In the genomic region with DNA sequence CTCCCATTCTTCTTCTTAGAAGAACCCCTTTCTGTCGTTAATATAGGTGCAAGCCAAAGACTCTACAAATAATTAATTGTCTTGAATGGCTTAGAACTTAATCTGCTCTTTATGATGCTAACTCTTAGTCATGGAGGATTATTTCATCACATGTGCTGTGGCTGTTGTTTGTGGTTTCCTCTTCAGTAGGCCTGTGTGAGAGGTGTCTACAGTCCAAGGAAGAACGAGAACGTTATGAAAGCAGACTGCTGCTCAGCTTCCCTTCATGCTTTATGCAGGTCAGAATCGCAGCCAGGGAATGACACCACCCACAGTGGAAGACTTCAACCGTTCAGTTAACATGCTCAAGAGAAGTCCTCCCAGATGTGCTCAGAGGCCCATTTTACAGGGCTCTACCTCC, we compare ENCODE assay signal across 18 mouse cellular contexts.
"Had no signal": no experiment of that assay in that cellular context is flagged by ENCODE, and none has a peak within 500 bp of the region (broad histone marks: within the 10 kb centered on the region; RNA-seq: fewer than 3 reads in every experiment).

No protein-coding gene starts in this region.

- H3K27me3 ChIP-seq: kidney, embryonic 15.5 days; limb, embryonic 13.5 days; liver, embryonic 12.5 days; liver, embryonic 15.5 days; lung, embryonic 15.5 days; megakaryocyte, embryonic 14.5 days; midbrain, embryonic 13.5 days; neural tube, embryonic 12.5 days; neural tube, embryonic 15.5 days had no signal

- H3K4me2 ChIP-seq: kidney, embryonic 15.5 days; limb, embryonic 13.5 days; liver, embryonic 12.5 days; liver, embryonic 15.5 days; lung, embryonic 15.5 days; midbrain, embryonic 13.5 days; neural tube, embryonic 12.5 days; neural tube, embryonic 15.5 days had no signal

- H3K4me1 ChIP-seq: kidney, embryonic 15.5 days; limb, embryonic 10.5 days; limb, embryonic 13.5 days; liver, embryonic 12.5 days; liver, embryonic 15.5 days; lung, embryonic 15.5 days; megakaryocyte, embryonic 14.5 days; midbrain, embryonic 10.5 days; midbrain, embryonic 13.5 days; neural tube, embryonic 12.5 days; neural tube, embryonic 15.5 days had no signal

- DNase-seq: kidney, adult 18-20 months; kidney, postnatal 10 days; lung, adult 18-20 months; lung, postnatal 10 days; thymus, adult 18-20 months had no signal

- H3K9me3 ChIP-seq: kidney, embryonic 15.5 days; limb, embryonic 10.5 days; limb, embryonic 13.5 days; liver, embryonic 12.5 days; liver, embryonic 15.5 days; lung, embryonic 15.5 days; megakaryocyte, embryonic 14.5 days; midbrain, embryonic 10.5 days; midbrain, embryonic 13.5 days; neural tube, embryonic 12.5 days; neural tube, embryonic 15.5 days had no signal

- H3K9ac ChIP-seq: kidney, embryonic 15.5 days; limb, embryonic 13.5 days; liver, embryonic 12.5 days; liver, embryonic 15.5 days; lung, embryonic 15.5 days; midbrain, embryonic 13.5 days; neural tube, embryonic 12.5 days; neural tube, embryonic 15.5 days had no signal

- H3K27ac ChIP-seq: kidney, embryonic 15.5 days; limb, embryonic 10.5 days; limb, embryonic 13.5 days; liver, embryonic 12.5 days; liver, embryonic 15.5 days; lung, embryonic 15.5 days; midbrain, embryonic 10.5 days; midbrain, embryonic 13.5 days; neural tube, embryonic 12.5 days; neural tube, embryonic 15.5 days had no signal

- ATAC-seq: intestine, embryonic 16.5 days; liver, embryonic 12.5 days; midbrain, embryonic 13.5 days; midbrain, embryonic 16.5 days had no signal

- H3K36me3 ChIP-seq: kidney, embryonic 15.5 days; limb, embryonic 10.5 days; limb, embryonic 13.5 days; liver, embryonic 12.5 days; liver, embryonic 15.5 days; lung, embryonic 15.5 days; midbrain, embryonic 10.5 days; midbrain, embryonic 13.5 days; neural tube, embryonic 12.5 days; neural tube, embryonic 15.5 days had no signal

- H3K4me3 ChIP-seq: kidney, embryonic 15.5 days; limb, embryonic 10.5 days; limb, embryonic 13.5 days; liver, embryonic 12.5 days; liver, embryonic 15.5 days; lung, embryonic 15.5 days; megakaryocyte, embryonic 14.5 days; midbrain, embryonic 10.5 days; midbrain, embryonic 13.5 days; neural tube, embryonic 12.5 days; neural tube, embryonic 15.5 days had no signal
